Mouse (Mus musculus) forebrain, embryonic 15.5 days (tissue): ENCODE measurements at regions not wholly inside any gene's neighbourhood (a gene's known extent, or its start where the extent isn't known, plus 50 kb on each side); places are given as distances from the start of the nearest gene placed in this dataset.
A peak's percentile ranks its signal among the peaks of the same experiment; 100 is the strongest.

Source experiments
- ATAC-seq: fragments of 200-750 bp; cut with Nextera tagmentation; replicated peaks from 2 replicates; pipeline ENCODE4 v1.8.0; 2017; ENCODE audit warnings: mild to moderate bottlenecking, moderate TSS enrichment, moderate library complexity
- H3K27ac ChIP-seq: fragments of 300-500 bp; sonication (generic); replicated peaks from 2 replicates; pipeline ENCODE4 v1.5.1; 2015; ENCODE audit warnings: mild to moderate bottlenecking, inconsistent platforms
- H3K27me3 ChIP-seq: fragments of 300-500 bp; sonication (generic); 2 replicates; pipeline ENCODE4 v1.6.1; 2015; ENCODE audit warnings: inconsistent platforms
- H3K36me3 ChIP-seq: fragments of 300-500 bp; sonication (generic); 2 replicates; pipeline ENCODE4 v1.6.1; 2015; ENCODE audit warnings: mild to moderate bottlenecking, inconsistent platforms
- H3K4me1 ChIP-seq: fragments of 300-500 bp; sonication (generic); 2 replicates; pipeline ENCODE4 v1.6.1; 2015; ENCODE audit warnings: inconsistent platforms
- H3K4me2 ChIP-seq: fragments of 300-500 bp; sonication (generic); replicated peaks from 2 replicates; pipeline ENCODE4 v1.6.1; 2015; ENCODE audit warnings: mild to moderate bottlenecking, inconsistent platforms
- H3K4me3 ChIP-seq: fragments of 300-500 bp; sonication (generic); 2 replicates; pipeline ENCODE4 v1.5.1; 2015; ENCODE audit warnings: mild to moderate bottlenecking, inconsistent platforms
- H3K9ac ChIP-seq: fragments of 300-500 bp; sonication (generic); replicated peaks from 2 replicates; pipeline ENCODE4 v1.6.1; 2015; ENCODE audit warnings: mild to moderate bottlenecking, inconsistent platforms
- H3K9me3 ChIP-seq: fragments of 300-500 bp; sonication (generic); 2 replicates; pipeline ENCODE4 v1.6.1; 2016; ENCODE audit warnings: inconsistent platforms
- WGBS: fragments of 180-500 bp; shearing (Covaris S2); methylation state at CpG from one replicate; pipeline ENCODE4 v1.1.7; 2015; ENCODE audit warnings: mixed read lengths; 5-methylcytosine and 5-hydroxymethylcytosine counted together

- no peak overlapping the region for H3K27ac ChIP-seq
- no peaks in the 10 kb centered on the region for H3K36me3 ChIP-seq
- no peak overlapping the region for H3K4me2 ChIP-seq
- H3K27me3 ChIP-seq, result no peaks in the 10 kb centered on the region
- H3K9ac ChIP-seq, result no peak overlapping the region
- H3K9me3 ChIP-seq, result no peaks in the 10 kb centered on the region
- no peaks in the 10 kb centered on the region for H3K4me1 ChIP-seq
- 94% methylated on average over 7 of the region's 7 CpGs for WGBS
- no peak for ATAC-seq
- no peak overlapping the region for H3K4me3 ChIP-seq
Measured at GRCm38 (mm10) chr8:103823541-103823940, 277.9 kb upstream of the Cdh5 start.

GRCm38 (mm10) chr8:103824747-103825146 is 276.7 kb upstream of the Cdh5 start:
- H3K27me3 ChIP-seq, result no peaks in the 10 kb centered on the region
- H3K9ac ChIP-seq, result no peak overlapping the region
- WGBS, result 17% methylated on average over 1 of the region's 1 CpGs
- no peaks in the 10 kb centered on the region for H3K9me3 ChIP-seq
- no peaks in the 10 kb centered on the region for H3K4me1 ChIP-seq
- no peak overlapping the region for H3K27ac ChIP-seq
- no peak overlapping the region for H3K4me3 ChIP-seq
- no peak overlapping the region for H3K4me2 ChIP-seq
- no peaks in the 10 kb centered on the region for H3K36me3 ChIP-seq
- no peak for ATAC-seq

GRCm38 (mm10) chr8:103825289-103825688 is 276.1 kb upstream of the Cdh5 start:
- H3K9me3 ChIP-seq, result no peaks in the 10 kb centered on the region
- H3K4me3 ChIP-seq, result no peak overlapping the region
- 0 out of 2 replicates have a peak, but pooled peaks have one; percentile 51 for ATAC-seq
- no peaks in the 10 kb centered on the region for H3K4me1 ChIP-seq
- no peaks in the 10 kb centered on the region for H3K27me3 ChIP-seq
- H3K9ac ChIP-seq, result no peak overlapping the region
- no peaks in the 10 kb centered on the region for H3K36me3 ChIP-seq
- no peak overlapping the region for H3K4me2 ChIP-seq
- no peak overlapping the region for H3K27ac ChIP-seq
- WGBS, result 52% methylated on average over 3 of the region's 3 CpGs

GRCm38 (mm10) chr8:103830416-103830815 is 271.0 kb upstream of the Cdh5 start:
- Histone ChIP-seq H3K9ac (no peak overlapping the region), H3K4me2 (no peak overlapping the region), H3K4me3 (no peak overlapping the region), H3K4me1 (no peaks in the 10 kb centered on the region), H3K36me3 (no peaks in the 10 kb centered on the region), H3K9me3 (no peaks in the 10 kb centered on the region), H3K27me3 (no peaks in the 10 kb centered on the region), H3K27ac (no peak overlapping the region)
- no peak for ATAC-seq
- WGBS, result 86% methylated on average over 3 of the region's 3 CpGs

DNA sequence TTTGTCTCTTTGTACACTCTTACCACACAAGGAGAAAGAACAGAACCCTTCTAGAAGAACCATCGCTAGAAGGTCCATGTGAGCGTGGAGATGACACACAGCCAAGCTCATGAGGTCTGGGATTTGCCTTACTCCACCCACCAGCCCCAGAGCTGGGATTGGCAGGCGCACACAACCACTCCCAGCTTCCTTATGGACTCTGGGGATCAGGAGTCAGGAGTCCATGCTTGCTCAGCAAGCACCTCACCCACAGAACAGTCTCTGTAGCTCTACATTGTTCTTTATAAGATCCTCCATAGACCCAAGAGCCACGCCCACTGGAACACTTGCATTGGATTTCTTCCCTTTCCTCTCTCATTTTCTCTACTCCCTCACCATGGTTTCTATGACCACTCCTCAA is 261.4 kb upstream of the Cdh5 start:
- H3K36me3 ChIP-seq, result no peaks in the 10 kb centered on the region

GRCm38 (mm10) chr8:103845964-103846363 is 255.5 kb upstream of the Cdh5 start:
- H3K27me3 ChIP-seq, result no peaks in the 10 kb centered on the region
- 96% methylated on average over 1 of the region's 1 CpGs for WGBS
- H3K36me3 ChIP-seq, result no peaks in the 10 kb centered on the region
- no peaks in the 10 kb centered on the region for H3K9me3 ChIP-seq
- H3K4me3 ChIP-seq, result no peak overlapping the region
- no peak overlapping the region for H3K27ac ChIP-seq
- no peak for ATAC-seq
- no peak overlapping the region for H3K9ac ChIP-seq
- H3K4me1 ChIP-seq, result no peaks in the 10 kb centered on the region
- H3K4me2 ChIP-seq, result no peak overlapping the region

More for the DNA sequence above, 261.4 kb upstream of the Cdh5 start:
- no peak for ATAC-seq
- Histone ChIP-seq H3K27me3 (no peaks in the 10 kb centered on the region), H3K4me2 (no peak overlapping the region), H3K9ac (no peak overlapping the region), H3K4me3 (no peak overlapping the region), H3K4me1 (no peaks in the 10 kb centered on the region), H3K27ac (no peak overlapping the region), H3K9me3 (no peaks in the 10 kb centered on the region)
- WGBS, result 95% methylated on average over 4 of the region's 4 CpGs

- no peak overlapping the region for H3K27ac ChIP-seq
- no peaks in the 10 kb centered on the region for H3K9me3 ChIP-seq
- H3K4me1 ChIP-seq, result no peaks in the 10 kb centered on the region
- no peak overlapping the region for H3K9ac ChIP-seq
- H3K4me2 ChIP-seq, result no peak overlapping the region
- no peak overlapping the region for H3K4me3 ChIP-seq
- no peaks in the 10 kb centered on the region for H3K27me3 ChIP-seq
- H3K36me3 ChIP-seq, result no peaks in the 10 kb centered on the region
- WGBS, result 71% methylated on average over 10 of the region's 10 CpGs
- no peak for ATAC-seq
Measured at GRCm38 (mm10) chr8:103846382-103846976, 254.9 kb upstream of the Cdh5 start.

- Histone ChIP-seq H3K4me3 (no peak overlapping the region), H3K9ac (no peak overlapping the region), H3K9me3 (no peaks in the 10 kb centered on the region), H3K36me3 (no peaks in the 10 kb centered on the region), H3K4me1 (no peaks in the 10 kb centered on the region), H3K27me3 (no peaks in the 10 kb centered on the region), H3K27ac (no peak overlapping the region), H3K4me2 (no peak overlapping the region)
- ATAC-seq, result no peak
- WGBS, result 96% methylated on average over 2 of the region's 2 CpGs
Measured at GRCm38 (mm10) chr8:103849785-103850184, 251.6 kb upstream of the Cdh5 start.

- ATAC-seq, result no peak
- Histone ChIP-seq H3K4me3 (no peak overlapping the region), H3K27me3 (no peaks in the 10 kb centered on the region), H3K9ac (no peak overlapping the region), H3K27ac (no peak overlapping the region), H3K9me3 (no peaks in the 10 kb centered on the region), H3K4me1 (no peaks in the 10 kb centered on the region), H3K36me3 (no peaks in the 10 kb centered on the region), H3K4me2 (no peak overlapping the region)
- WGBS, result 74% methylated on average over 8 of the region's 8 CpGs
Measured at GRCm38 (mm10) chr8:103851286-103851685, 250.1 kb upstream of the Cdh5 start.

DNA sequence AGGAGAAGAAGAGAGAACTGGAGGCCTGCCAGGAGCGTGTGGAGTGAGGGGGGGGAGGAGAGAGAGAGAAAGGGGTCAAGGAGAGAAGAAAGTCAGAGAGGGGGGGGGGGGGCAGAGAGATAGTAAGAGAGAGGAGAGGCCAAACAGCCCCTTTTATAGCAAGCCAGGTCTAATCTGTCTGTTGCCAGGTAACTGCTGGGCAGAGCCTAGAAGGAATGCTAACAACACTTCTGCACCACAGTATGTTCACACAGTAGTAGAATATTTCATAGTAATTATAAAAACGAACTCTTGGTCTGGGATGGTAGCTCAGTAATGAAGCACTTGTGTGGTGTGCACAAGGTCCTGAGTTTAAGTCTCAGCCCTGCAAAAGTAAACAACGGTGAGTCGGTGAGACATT is 248.4 kb upstream of the Cdh5 start:
- 72% methylated on average over 4 of the region's 4 CpGs for WGBS
- H3K27ac ChIP-seq, result no peak overlapping the region
- H3K27me3 ChIP-seq, result no peaks in the 10 kb centered on the region
- H3K4me2 ChIP-seq, result no peak overlapping the region
- no peaks in the 10 kb centered on the region for H3K36me3 ChIP-seq
- ATAC-seq, result no peak
- no peaks in the 10 kb centered on the region for H3K9me3 ChIP-seq
- no peaks in the 10 kb centered on the region for H3K4me1 ChIP-seq
- no peak overlapping the region for H3K4me3 ChIP-seq
- H3K9ac ChIP-seq, result no peak overlapping the region

DNA sequence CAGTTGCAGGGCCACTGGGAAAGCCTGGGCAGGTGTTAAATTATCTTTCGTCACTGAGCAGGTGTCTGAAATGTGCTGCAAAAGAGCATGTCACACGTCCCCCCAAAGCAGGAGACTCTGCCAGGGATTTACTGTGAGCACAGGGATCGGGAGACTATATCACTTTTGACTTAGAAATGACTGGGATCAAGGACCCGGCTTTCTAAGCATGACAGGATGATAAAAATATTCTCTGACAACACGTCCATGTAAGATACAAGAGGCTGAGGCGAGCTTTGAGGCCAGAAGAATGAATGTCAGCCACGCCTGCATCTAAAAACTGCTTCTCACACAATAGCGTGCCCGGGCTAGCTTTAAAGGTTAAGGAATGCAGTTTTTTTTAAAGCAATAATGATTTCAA is 246.1 kb upstream of the Cdh5 start:
- H3K4me2 ChIP-seq, result no peak overlapping the region
- H3K9ac ChIP-seq, result no peak overlapping the region
- H3K27ac ChIP-seq, result no peak overlapping the region
- ATAC-seq, result no peak
- H3K27me3 ChIP-seq, result no peaks in the 10 kb centered on the region
- no peaks in the 10 kb centered on the region for H3K4me1 ChIP-seq
- no peaks in the 10 kb centered on the region for H3K9me3 ChIP-seq
- 76% methylated on average over 9 of the region's 9 CpGs for WGBS
- H3K4me3 ChIP-seq, result no peak overlapping the region
- no peaks in the 10 kb centered on the region for H3K36me3 ChIP-seq

DNA sequence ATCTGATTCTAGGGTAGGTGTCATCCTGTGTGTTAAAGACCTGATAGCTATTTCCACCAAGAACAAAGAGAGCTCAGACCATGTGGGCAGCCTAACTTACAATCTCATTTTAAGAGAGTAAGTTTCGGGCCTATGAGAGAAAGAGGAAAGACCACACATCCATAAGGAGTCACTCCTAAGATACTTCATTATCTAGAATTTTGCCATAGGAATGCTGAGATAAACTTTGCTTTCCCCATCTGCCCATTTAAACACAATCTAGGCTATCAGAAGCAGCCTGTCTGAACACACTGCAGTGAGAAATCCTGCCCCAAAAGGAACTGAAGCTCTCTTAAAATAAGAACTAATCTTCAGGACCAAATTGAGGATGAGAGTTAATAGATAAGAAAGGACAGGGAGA is 242.3 kb upstream of the Cdh5 start:
- no peak overlapping the region for H3K27ac ChIP-seq
- H3K36me3 ChIP-seq, result no peaks in the 10 kb centered on the region
- no peak overlapping the region for H3K4me2 ChIP-seq
- WGBS, result 88% methylated on average over 1 of the region's 1 CpGs
- H3K27me3 ChIP-seq, result no peaks in the 10 kb centered on the region
- H3K4me1 ChIP-seq, result no peaks in the 10 kb centered on the region
- no peak for ATAC-seq
- H3K9me3 ChIP-seq, result no peaks in the 10 kb centered on the region
- H3K4me3 ChIP-seq, result no peak overlapping the region
- no peak overlapping the region for H3K9ac ChIP-seq
